Mouse (Mus musculus) c-Kit-negative CD71-positive TER-119-positive erythroid progenitor cells, embryonic 14.5 days (primary cell): Measurements from ENCODE around the gene Gale.

ENCODE experiments used
- DNase-seq: peaks from one replicate; pipeline ENCODE4 v3.0.0-alpha.2; 2013; ENCODE audit warnings: low read depth, low spot score

Gene Gale

GRCm38 (mm10) chr4:135943389-135943788, 20.1 kb upstream of the Gale start:
- DNase-seq, result no peak

- no peak for DNase-seq
Observed at GRCm38 (mm10) chr4:135945706-135946105, 17.8 kb upstream of the Gale start.

- DNase-seq, result peak; percentile 91
Observed at GRCm38 (mm10) chr4:135946278-135946658, 17.3 kb upstream of the Gale start, which contains the start of gene Hmgcl. Gene Hmgcl, plus strand, starts transcription at chr4:135946448.

- DNase-seq, result no peak
Observed at GRCm38 (mm10) chr4:135946659-135947301, 16.7 kb upstream of the Gale start.

- DNase-seq, result no peak
Observed at GRCm38 (mm10) chr4:135948142-135948541, 15.4 kb upstream of the Gale start.

- no peak for DNase-seq
Observed at GRCm38 (mm10) chr4:135949475-135949874, 14.1 kb upstream of the Gale start.

- DNase-seq, result no peak
Observed at GRCm38 (mm10) chr4:135949911-135950310, 13.6 kb upstream of the Gale start.

GRCm38 (mm10) chr4:135950365-135950764, 13.2 kb upstream of the Gale start:
- DNase-seq, result no peak

GRCm38 (mm10) chr4:135951505-135951904, 12.0 kb upstream of the Gale start:
- DNase-seq, result no peak

GRCm38 (mm10) chr4:135953179-135953578, 10.3 kb upstream of the Gale start:
- no peak for DNase-seq

- peak; percentile 76 for DNase-seq
Observed at GRCm38 (mm10) chr4:135954241-135954640, 9.3 kb upstream of the Gale start.

- no peak for DNase-seq
Observed at GRCm38 (mm10) chr4:135955886-135956285, 7.6 kb upstream of the Gale start.

- DNase-seq, result no peak
Observed at GRCm38 (mm10) chr4:135958354-135958753, 5.2 kb upstream of the Gale start.

GRCm38 (mm10) chr4:135960717-135961116, 2.8 kb upstream of the Gale start:
- peak; percentile 77 for DNase-seq

GRCm38 (mm10) chr4:135961709-135962108, 1.8 kb upstream of the Gale start:
- DNase-seq, result no peak

GRCm38 (mm10) chr4:135962198-135962597, 1.3 kb upstream of the Gale start:
- no peak for DNase-seq

GRCm38 (mm10) chr4:135962946-135963345, 581 bp upstream of the Gale start:
- no peak for DNase-seq

GRCm38 (mm10) chr4:135964426-135964825, 899 bp downstream of the Gale start:
- no peak for DNase-seq

- DNase-seq, result no peak
Observed at GRCm38 (mm10) chr4:135965113-135965512, 1.6 kb downstream of the Gale start.

GRCm38 (mm10) chr4:135966283-135966682, 2.8 kb downstream of the Gale start:
- DNase-seq, result no peak

GRCm38 (mm10) chr4:135967086-135967760, 3.7 kb downstream of the Gale start:
- DNase-seq, result no peak

- no peak for DNase-seq
Observed at GRCm38 (mm10) chr4:135968271-135968869, 4.8 kb downstream of the Gale start.
